Mouse (Mus musculus) liver, adult 2 months (tissue): ENCODE results near the gene Fbxo9.

Source experiments
- CTCF ChIP-seq: fragments of 200-500 bp; IDR thresholded peaks from 2 replicates; pipeline ENCODE4 v1.5.1; 2011; ENCODE audit warnings: low read depth, low read length, control low read depth
- POLR2A ChIP-seq: fragments of 200-500 bp; IDR thresholded peaks from 2 replicates; pipeline ENCODE4 v1.6.1; 2011; ENCODE audit warnings: low read length, control low read depth; ENCODE audit not compliant: insufficient read depth; ENCODE audit errors: extremely low read depth

- TF ChIP-seq POLR2A: no peak
- no peak for TF ChIP-seq CTCF
These were observed 21.1 kb downstream of the Fbxo9 start for GRCm38 (mm10) chr9:78087751-78088150.
